Mouse (Mus musculus): ENCODE data around the gene Tapbp. TPM values are rescaled to one million over a fixed set of nuclear protein-coding genes. Genes with fewer than 3 reads are reported as not detected.

Gene Tapbp
- total and polyA plus RNA-seq, 3 experiments: 45.3 to 134 (median 116) TPM

DNA sequence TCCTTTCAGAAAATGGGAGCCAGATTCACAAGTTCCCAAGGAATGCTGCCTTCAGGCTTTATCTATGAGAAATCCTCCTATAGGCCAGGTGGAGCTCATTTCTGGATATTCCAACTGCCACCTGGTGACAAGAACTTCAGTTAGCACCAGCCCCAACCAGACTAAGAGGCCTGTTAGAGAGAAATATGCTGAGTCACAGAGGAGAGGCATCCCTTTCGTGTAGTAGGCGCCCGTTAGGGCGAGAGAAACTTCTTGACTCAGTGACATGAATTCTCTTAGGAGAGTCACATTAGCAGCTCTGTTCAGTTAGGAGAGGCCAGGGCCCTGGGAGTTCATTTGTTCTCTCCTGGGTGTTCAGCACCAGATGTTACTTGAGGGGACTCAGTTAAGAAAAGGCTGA, 16.1 kb upstream of the Tapbp start:
- Histone ChIP-seq H3K27ac (ENCODE audit: insufficient read depth, low read depth) (no peak overlapping the region), H3K9me3 (replicated peaks; ENCODE audit: low read length) (no peaks in the 10 kb centered on the region), H3K4me1 (ENCODE audit: control insufficient read depth in 1 of 2, insufficient read depth in 2 of 2) (peaks cover 0 to 10% of the 10 kb centered on the region in 2 experiments; a peak in 2 of 4 replicates), H3K79me2 (replicated peaks; ENCODE audit: control insufficient read depth, extremely low read depth, insufficient read depth, poor library complexity, severe bottlenecking) (no peaks in the 10 kb centered on the region), H3K36me3 (replicated peaks in 1 of 2; ENCODE audit: control insufficient read depth in 1 of 2, insufficient read depth in 1 of 2, low read length in 1 of 2) (no peaks in the 10 kb centered on the region), H3K9ac (ENCODE audit: insufficient read depth, low read depth) (no peak overlapping the region), H3K4me2 (ENCODE audit: insufficient read depth, low read depth, poor library complexity, severe bottlenecking) (no peak overlapping the region), H3K4me3 (replicated peaks in 1 of 3; ENCODE audit: low read depth in 2 of 3, low read length in 2 of 3, poor library complexity in 1 of 3) (no peak overlapping the region), H3K27me3 (replicated peaks) (no peaks in the 10 kb centered on the region)
- DNase-seq (ENCODE audit: extremely low read depth): no peak
- no peak for TF ChIP-seq UBTF (IDR thresholded peaks at IDR 0.05; ENCODE audit: low read depth, low read length)
- no peak for TF ChIP-seq RCOR1 (conservative IDR thresholded peaks at IDR 0.05; ENCODE audit: low read depth, low read length)
- no peak for TF ChIP-seq USF1 (IDR thresholded peaks at IDR 0.05; ENCODE audit: low read depth, low read length)
- TF ChIP-seq JUND (conservative IDR thresholded peaks at IDR 0.05; ENCODE audit: low read depth, low read length): no peak
- no peak for TF ChIP-seq MEF2A (IDR thresholded peaks at IDR 0.05; ENCODE audit: borderline replicate concordance, low read depth, low read length)
- TF ChIP-seq PAX5 (IDR thresholded peaks at IDR 0.05; ENCODE audit: low read length): no peak
- dilution Hi-C loops (cut with MboI; ENCODE audit: extremely low pct_ligation_motif_present, extremely low pct_unique_long_range_greater_than_20kb, low sequenced_read_pairs): no loop called here
- in situ Hi-C loops (cut with MboI; ENCODE audit: low pct_ligation_motif_present, low pct_unique_long_range_greater_than_20kb, low sequenced_read_pairs): no loop called here

DNA sequence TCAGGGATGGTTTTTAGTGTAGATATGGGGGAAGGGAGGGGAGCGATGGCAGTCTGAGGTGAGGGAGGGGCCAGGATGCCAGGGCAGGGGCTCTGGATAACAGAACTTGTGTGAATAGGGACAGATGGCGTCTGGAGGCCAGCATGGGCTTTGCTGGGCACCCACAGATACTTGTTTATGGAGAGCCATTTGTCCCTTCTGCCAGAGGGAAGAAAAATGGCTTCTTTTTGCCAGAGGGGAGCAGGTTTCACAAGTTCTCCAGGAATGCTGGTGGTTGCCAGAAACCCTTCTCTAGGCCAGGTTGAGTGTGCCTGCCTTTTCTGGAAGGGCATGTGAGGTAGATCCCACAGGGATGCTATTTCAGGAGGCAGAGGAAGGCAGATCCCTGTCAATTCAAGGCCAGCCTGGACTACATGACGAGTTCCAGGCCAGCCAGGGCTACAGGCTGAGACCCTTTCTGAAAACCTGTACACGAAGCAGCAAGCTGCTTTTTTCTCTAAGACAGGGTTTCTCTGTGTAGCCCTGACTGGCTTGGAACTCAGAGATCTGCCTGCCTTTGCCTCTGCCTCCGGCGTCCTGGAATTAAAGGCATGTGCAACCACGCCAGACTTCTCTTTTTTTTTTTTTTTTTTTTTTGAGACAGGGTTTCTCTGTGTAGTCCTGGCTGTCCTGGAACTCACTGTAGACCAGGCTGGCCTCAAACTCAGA, 15.3 kb upstream of the Tapbp start:
- Histone ChIP-seq H3K9me3 (replicated peaks; ENCODE audit: low read length) (no peaks in the 10 kb centered on the region), H3K4me3 (replicated peaks in 1 of 3; ENCODE audit: low read depth in 2 of 3, low read length in 2 of 3, poor library complexity in 1 of 3) (no peak overlapping the region), H3K27me3 (replicated peaks) (no peaks in the 10 kb centered on the region), H3K27ac (ENCODE audit: insufficient read depth, low read depth) (no peak overlapping the region), H3K9ac (ENCODE audit: insufficient read depth, low read depth) (no peak overlapping the region), H3K79me2 (replicated peaks; ENCODE audit: control insufficient read depth, extremely low read depth, insufficient read depth, poor library complexity, severe bottlenecking) (no peaks in the 10 kb centered on the region), H3K4me2 (ENCODE audit: insufficient read depth, low read depth, poor library complexity, severe bottlenecking) (no peak overlapping the region), H3K4me1 (ENCODE audit: control insufficient read depth in 1 of 2, insufficient read depth in 2 of 2) (peaks cover 0 to 10% of the 10 kb centered on the region in 2 experiments; a peak in 2 of 4 replicates), H3K36me3 (replicated peaks in 1 of 2; ENCODE audit: control insufficient read depth in 1 of 2, insufficient read depth in 1 of 2, low read length in 1 of 2) (no peaks in the 10 kb centered on the region)
- TF ChIP-seq SMC3 (IDR thresholded peaks at IDR 0.05; ENCODE audit: low read depth, low read length) (no peak), MAFK (IDR thresholded peaks at IDR 0.05; ENCODE audit: insufficient replicate concordance, low read length) (no peak), JUN (IDR thresholded peaks at IDR 0.05; ENCODE audit: insufficient read depth, low read depth, low read length) (no peak), POLR2A (IDR thresholded peaks at IDR 0.05; ENCODE audit: low read depth, low read length) (no peak), PAX5 (IDR thresholded peaks at IDR 0.05; ENCODE audit: low read length) (no peak), RAD21 (IDR thresholded peaks at IDR 0.05; ENCODE audit: low read depth, low read length) (no peak), RCOR1 (conservative IDR thresholded peaks at IDR 0.05; ENCODE audit: low read depth, low read length) (no peak), KAT2A (IDR thresholded peaks at IDR 0.05; ENCODE audit: insufficient replicate concordance, low read length) (no peak), MEF2A (IDR thresholded peaks at IDR 0.05; ENCODE audit: borderline replicate concordance, low read depth, low read length) (no peak), MAX (IDR thresholded peaks at IDR 0.05; ENCODE audit: low read length) (no peak), GABPA (IDR thresholded peaks at IDR 0.05; ENCODE audit: insufficient replicate concordance, low read depth, low read length) (no peak), HCFC1 (IDR thresholded peaks at IDR 0.05; ENCODE audit: low read depth, low read length) (no peak), NELFE (IDR thresholded peaks at IDR 0.05; ENCODE audit: low read depth, low read length) (no peak), USF2 (conservative IDR thresholded peaks at IDR 0.05; ENCODE audit: low read depth, low read length) (no peak), CTCF (conservative IDR thresholded peaks at IDR 0.05 in 1 of 2, IDR thresholded peaks at IDR 0.05 in 1 of 2; ENCODE audit: low read depth in 2 of 2, low read length in 2 of 2) (no peak), NRF1 (IDR thresholded peaks at IDR 0.05; ENCODE audit: low read depth, low read length) (no peak)
- dilution Hi-C loops (cut with MboI; ENCODE audit: extremely low pct_ligation_motif_present, extremely low pct_unique_long_range_greater_than_20kb, low sequenced_read_pairs): no loop called here
- no peak for DNase-seq (ENCODE audit: extremely low read depth)
- in situ Hi-C loops (cut with MboI; ENCODE audit: low pct_ligation_motif_present, low pct_unique_long_range_greater_than_20kb, low sequenced_read_pairs): no loop called here
